Mouse (Mus musculus) neural tube, embryonic 15.5 days (tissue): ENCODE data around the gene Hapln2. TPM values are rescaled to one million over a fixed set of nuclear protein-coding genes. Genes with fewer than 3 reads are reported as not detected.

Source experiments
- ATAC-seq: fragments of 200-750 bp; cut with Nextera tagmentation; 2 replicates; pipeline ENCODE4 v1.8.0; 2017; ENCODE audit warnings: mild to moderate bottlenecking, moderate TSS enrichment, moderate library complexity; ENCODE audit not compliant: low FRiP score
- H3K27ac ChIP-seq: fragments of 300-500 bp; sonication (generic); replicated peaks from 2 replicates; pipeline ENCODE4 v1.5.1; 2015; ENCODE audit warnings: mild to moderate bottlenecking, inconsistent platforms
- H3K27me3 ChIP-seq: fragments of 300-500 bp; sonication (generic); replicated peaks from 2 replicates; pipeline ENCODE4 v1.6.1; 2015; ENCODE audit warnings: inconsistent platforms
- H3K36me3 ChIP-seq: fragments of 300-500 bp; sonication (generic); 2 replicates; pipeline ENCODE4 v1.6.1; 2015; ENCODE audit warnings: inconsistent platforms
- H3K4me1 ChIP-seq: fragments of 300-500 bp; sonication (generic); 2 replicates; pipeline ENCODE4 v1.6.1; 2015; ENCODE audit warnings: inconsistent platforms
- H3K4me2 ChIP-seq: fragments of 300-500 bp; sonication (generic); 2 replicates; pipeline ENCODE4 v1.6.1; 2015; ENCODE audit warnings: inconsistent platforms, mild to moderate bottlenecking, moderate library complexity
- H3K4me3 ChIP-seq: fragments of 300-500 bp; sonication (generic); replicated peaks from 2 replicates; pipeline ENCODE4 v1.5.1; 2015; ENCODE audit warnings: mild to moderate bottlenecking, inconsistent platforms
- H3K9ac ChIP-seq: fragments of 300-500 bp; sonication (generic); replicated peaks from 2 replicates; pipeline ENCODE4 v1.6.1; 2015; ENCODE audit warnings: mild to moderate bottlenecking, inconsistent platforms
- H3K9me3 ChIP-seq: fragments of 300-500 bp; sonication (generic); replicated peaks from 2 replicates; pipeline ENCODE4 v1.6.1; 2016; ENCODE audit warnings: inconsistent platforms
- WGBS: fragments of 180-500 bp; shearing (Covaris S2); methylation state at CpG from one replicate; pipeline ENCODE4 v1.1.7; 2015; ENCODE audit warnings: mixed read lengths; 5-methylcytosine and 5-hydroxymethylcytosine counted together
- polyA plus RNA-seq: library from polyadenylated mRNA; unstranded; fragments of >200 nt; fragmentation: Nextera tagmentation; extraction: Ambion mirVana; gene quantifications from 2 replicates; pipeline ENCODE4 v1.2.1, GENCODE M21; 2015

Hapln2 gene
- polyA plus RNA-seq, 1 experiment from 2014 or later, result 0.90 TPM

DNA sequence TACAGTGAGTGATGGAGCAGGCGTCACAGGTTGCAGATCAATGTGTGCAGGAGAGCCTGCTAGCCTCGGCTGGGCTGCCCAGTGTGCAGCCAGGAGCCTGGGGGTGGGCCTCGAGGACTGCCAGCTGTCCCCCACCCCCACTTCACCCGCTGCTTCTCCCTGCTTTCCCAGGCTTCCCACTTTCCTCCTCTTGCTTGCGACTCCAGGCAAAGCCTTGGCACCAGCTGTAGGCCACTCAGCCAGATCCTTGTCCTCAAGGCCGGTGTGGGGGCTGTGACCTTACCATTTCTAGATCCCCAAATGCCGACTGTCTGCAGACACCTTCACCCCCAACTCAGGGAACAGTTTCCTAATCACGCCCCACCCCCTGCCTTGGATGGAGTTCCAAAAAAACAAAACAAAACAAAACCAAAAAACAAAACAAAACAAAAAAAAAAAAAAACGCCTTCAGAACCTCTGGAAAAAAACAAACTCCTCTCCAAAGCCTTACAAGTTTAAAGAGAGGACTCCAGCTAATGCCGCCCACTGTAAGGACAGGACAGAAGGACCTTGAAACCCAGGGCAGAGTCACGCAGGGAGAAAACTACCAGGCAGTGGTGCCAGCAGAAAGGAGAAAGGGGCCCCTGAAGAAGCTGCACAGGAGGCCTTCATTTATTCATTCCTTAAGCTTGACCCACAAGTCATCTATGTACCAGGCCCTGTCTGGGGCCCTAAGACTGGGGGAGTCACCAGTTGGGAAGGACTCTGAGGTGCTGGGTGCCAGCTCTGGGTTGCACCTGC, 26.4 kb downstream of the Hapln2 start:
- Histone ChIP-seq H3K4me2 (peak overlapping the region; percentile 92), H3K27me3 (peaks cover 84% of the 10 kb centered on the region), H3K9ac (no peak overlapping the region), H3K27ac (peak overlapping the region; percentile 76), H3K36me3 (no peaks in the 10 kb centered on the region), H3K9me3 (no peaks in the 10 kb centered on the region; the same call in 1 of the 2 replicates), H3K4me1 (peaks cover 53% of the 10 kb centered on the region), H3K4me3 (peak overlapping the region; percentile 43)
- WGBS, result 17% methylated on average over 11 of the region's 11 CpGs
- no peak for ATAC-seq

DNA sequence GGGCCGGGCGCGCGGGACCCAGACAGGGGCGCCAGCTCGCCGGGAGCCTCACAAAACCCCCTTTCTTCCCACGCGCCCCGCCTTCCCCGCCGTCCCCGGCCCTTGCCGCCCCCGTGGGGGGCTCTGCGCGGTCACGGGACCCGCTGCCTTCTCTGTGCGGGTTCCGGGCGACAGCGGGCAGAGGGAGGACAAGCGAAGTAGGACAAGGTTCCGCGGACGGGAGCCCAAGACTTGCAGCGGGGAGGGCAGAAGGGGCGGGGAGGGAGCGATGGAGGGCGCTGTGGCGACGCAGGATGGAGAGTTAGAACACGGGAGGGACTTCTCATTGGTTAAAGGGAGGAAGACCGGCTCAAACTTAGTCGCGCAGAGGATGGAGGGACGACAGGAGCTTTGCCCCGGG, 27.2 kb downstream of the Hapln2 start, which contains the start of gene Bcan:
Gene Bcan (minus strand): TSS at position 50 of the 400 bp plus-strand sequence.
- peak; percentile 27; the same call in 1 of the 2 replicates for ATAC-seq
- Histone ChIP-seq H3K4me2 (peak within 1 kb of the TSS; percentile 92), H3K27ac (peak within 1 kb of the TSS; percentile 76), H3K4me3 (peak within 1 kb of the TSS; percentile 43), H3K27me3 (peaks cover 87% of the 10 kb centered on the region), H3K4me1 (peaks cover 56% of the 10 kb centered on the region), H3K9me3 (no peaks in the 10 kb centered on the region), H3K9ac (peak within 1 kb of the TSS; percentile 53), H3K36me3 (no peaks in the 10 kb centered on the region)
- WGBS, result 0% methylated on average over 37 of the region's 39 CpGs

GRCm38 (mm10) chr3:87999243-87999895, 28.0 kb downstream of the Hapln2 start:
- no peak for ATAC-seq
- peaks cover 95% of the 10 kb centered on the region for H3K27me3 ChIP-seq
- H3K27ac ChIP-seq, result peak overlapping the region; percentile 76
- H3K9ac ChIP-seq, result peak overlapping the region; percentile 53
- no peaks in the 10 kb centered on the region for H3K36me3 ChIP-seq
- no peaks in the 10 kb centered on the region for H3K9me3 ChIP-seq
- peaks cover 56% of the 10 kb centered on the region for H3K4me1 ChIP-seq
- under 1% methylated on average over 38 of the region's 38 CpGs for WGBS
- peak overlapping the region; percentile 92 for H3K4me2 ChIP-seq
- H3K4me3 ChIP-seq, result peak overlapping the region; percentile 43

DNA sequence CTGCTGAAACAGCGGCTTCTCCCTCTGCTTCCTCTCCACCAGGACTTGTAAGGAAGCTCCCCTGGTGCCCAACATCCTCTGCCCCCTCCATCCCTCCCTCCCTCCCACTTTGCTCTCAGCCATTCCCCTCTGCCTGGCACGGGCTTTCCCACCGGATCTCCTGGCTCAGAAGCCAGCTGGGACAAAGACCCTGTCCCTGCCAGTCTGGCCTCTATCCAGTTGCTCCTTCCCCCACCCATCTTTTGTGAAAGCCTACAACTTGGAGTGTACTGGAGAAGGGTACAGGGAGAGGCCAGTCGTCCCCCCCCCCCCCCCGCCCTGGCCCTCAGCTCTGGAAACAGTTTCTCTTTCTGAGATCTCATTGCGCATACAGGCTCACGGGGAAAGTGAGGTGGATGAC, 28.6 kb downstream of the Hapln2 start:
- H3K4me2 ChIP-seq, result peak overlapping the region; percentile 92

DNA sequence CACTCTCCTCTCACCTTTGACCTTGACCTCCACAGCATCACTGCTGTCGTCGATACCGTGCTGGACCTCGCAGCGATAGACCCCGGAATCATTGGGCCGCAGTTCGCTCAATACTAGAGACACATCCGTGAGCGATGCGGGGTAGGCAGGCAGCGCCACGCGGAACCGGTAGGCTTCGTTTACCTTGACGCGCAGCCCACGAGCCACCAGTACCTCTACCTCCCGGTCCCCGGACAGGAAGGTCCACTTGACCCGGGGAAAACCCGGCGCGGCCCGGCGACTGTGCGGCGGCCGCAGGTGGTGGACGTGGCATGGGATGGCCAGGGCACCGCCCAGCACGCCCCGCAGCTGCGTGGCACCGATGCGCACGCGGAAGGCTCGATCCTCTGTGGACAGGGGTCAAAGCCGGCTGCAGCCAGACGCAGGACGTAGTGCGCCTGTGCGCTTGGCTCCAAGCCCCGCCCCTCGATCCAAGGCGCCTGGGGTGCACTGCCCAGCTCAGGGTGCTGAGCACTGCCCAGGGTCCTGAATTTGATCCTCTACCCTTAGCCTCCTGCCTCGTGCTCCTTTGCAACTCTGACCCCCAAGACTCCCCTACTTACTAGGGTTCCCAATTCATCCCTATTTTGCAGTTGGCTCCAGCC, 30.3 kb downstream of the Hapln2 start:
- no peaks in the 10 kb centered on the region for H3K9me3 ChIP-seq
- H3K4me2 ChIP-seq, result peak overlapping the region; percentile 92
- no peak; the same call in 1 of the 2 replicates for ATAC-seq
- peak overlapping the region; percentile 54 for H3K9ac ChIP-seq
- H3K4me1 ChIP-seq, result peaks cover 49% of the 10 kb centered on the region
- H3K27me3 ChIP-seq, result peaks cover 97% of the 10 kb centered on the region
- H3K4me3 ChIP-seq, result peak overlapping the region; percentile 47
- no peaks in the 10 kb centered on the region for H3K36me3 ChIP-seq
- 1% methylated on average over 49 of the region's 49 CpGs for WGBS
- H3K27ac ChIP-seq, result no peak overlapping the region

More for the DNA sequence above, 28.6 kb downstream of the Hapln2 start:
- peak overlapping the region; percentile 53; the same call in 1 of the 2 replicates for H3K9ac ChIP-seq
- ATAC-seq, result peak; percentile 33; the same call in 1 of the 2 replicates
- no peaks in the 10 kb centered on the region for H3K36me3 ChIP-seq
- H3K27me3 ChIP-seq, result peaks cover 99% of the 10 kb centered on the region
- 2% methylated on average over 7 of the region's 7 CpGs for WGBS
- H3K4me3 ChIP-seq, result peak overlapping the region; percentile 43
- peak overlapping the region; percentile 76; the same call in 1 of the 2 replicates for H3K27ac ChIP-seq
- H3K4me1 ChIP-seq, result peaks cover 56% of the 10 kb centered on the region
- H3K9me3 ChIP-seq, result no peaks in the 10 kb centered on the region

DNA sequence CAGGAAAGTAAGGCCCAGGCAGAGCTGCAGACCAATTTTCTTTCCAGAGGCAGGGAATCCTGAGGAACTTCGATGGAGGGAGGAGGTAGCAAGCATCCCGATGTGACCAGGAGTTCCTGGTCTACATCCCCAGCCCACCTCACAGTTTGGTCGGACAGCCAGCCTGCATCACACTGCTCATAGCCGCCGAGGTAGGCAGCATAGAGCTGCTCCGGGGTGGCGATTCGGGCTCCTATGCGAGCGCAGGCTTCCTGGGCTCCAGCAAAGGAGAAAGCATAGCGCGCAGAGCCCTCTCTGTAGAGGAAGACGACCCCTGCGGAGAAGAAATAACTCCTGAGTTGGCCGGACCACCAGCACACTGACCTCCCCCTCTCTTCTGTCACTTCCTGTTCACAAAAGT, 31.0 kb downstream of the Hapln2 start:
- Histone ChIP-seq H3K9ac (0 out of 2 replicates have a peak overlapping the region, but pooled peaks have one; percentile 54), H3K4me2 (peak overlapping the region; percentile 92), H3K4me3 (peak overlapping the region; percentile 47), H3K36me3 (no peaks in the 10 kb centered on the region), H3K4me1 (peaks cover 42% of the 10 kb centered on the region), H3K27ac (no peak overlapping the region), H3K9me3 (no peaks in the 10 kb centered on the region), H3K27me3 (peaks cover 93% of the 10 kb centered on the region)
- WGBS, result 3% methylated on average over 15 of the region's 15 CpGs
- ATAC-seq, result no peak

DNA sequence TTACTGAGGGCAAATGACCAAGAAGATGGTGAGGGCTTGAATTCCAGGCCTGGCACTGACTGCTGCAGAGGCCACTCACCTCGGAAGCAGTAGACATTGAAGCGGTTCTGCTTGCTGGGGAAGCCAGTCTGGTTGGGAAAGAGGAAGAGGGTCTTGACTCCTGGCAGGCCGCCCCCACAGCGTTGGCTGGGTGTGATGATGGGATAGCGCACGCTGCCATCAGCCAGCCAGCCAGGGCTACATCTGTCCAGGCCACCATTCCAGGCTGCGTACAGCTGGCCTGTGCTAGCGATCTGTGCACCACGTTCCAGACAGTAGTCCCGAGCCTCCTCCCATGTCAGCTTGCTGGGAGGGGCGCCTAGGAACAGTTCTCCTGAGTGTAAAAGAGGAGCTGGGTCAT, 32.1 kb downstream of the Hapln2 start:
- no peak for ATAC-seq

DNA sequence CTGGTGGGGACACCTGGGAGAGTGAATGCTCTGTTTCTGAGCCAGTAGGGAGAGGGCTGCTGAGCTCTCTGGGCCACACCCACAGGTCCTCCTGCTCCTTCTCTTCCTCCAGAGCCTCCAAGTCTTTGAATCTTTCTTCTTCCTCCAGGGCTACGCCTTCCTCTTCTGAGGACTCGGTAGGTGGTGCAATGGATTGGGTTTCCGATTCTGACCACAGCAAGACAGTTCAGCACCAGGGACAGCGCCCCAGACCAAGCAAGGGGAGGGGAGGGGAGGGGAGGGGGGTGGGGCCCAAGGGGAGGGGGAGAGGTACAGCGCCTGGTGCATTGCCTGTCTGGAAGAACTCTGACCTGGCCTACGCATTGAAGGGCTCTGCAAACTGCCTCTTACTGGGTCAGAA, 33.9 kb downstream of the Hapln2 start:
- H3K4me2 ChIP-seq, result no peak overlapping the region
- H3K4me3 ChIP-seq, result no peak overlapping the region
- H3K4me1 ChIP-seq, result peaks cover 22% of the 10 kb centered on the region
- WGBS, result 12% methylated on average over 3 of the region's 6 CpGs
- H3K27me3 ChIP-seq, result peaks cover 71% of the 10 kb centered on the region
- H3K9me3 ChIP-seq, result no peaks in the 10 kb centered on the region
- no peak overlapping the region for H3K9ac ChIP-seq
- no peak for ATAC-seq
- no peak overlapping the region for H3K27ac ChIP-seq
- H3K36me3 ChIP-seq, result no peaks in the 10 kb centered on the region

More for the DNA sequence above, 32.1 kb downstream of the Hapln2 start:
- Histone ChIP-seq H3K27ac (no peak overlapping the region), H3K4me3 (no peak overlapping the region), H3K9ac (no peak overlapping the region), H3K4me1 (peaks cover 34% of the 10 kb centered on the region), H3K9me3 (no peaks in the 10 kb centered on the region), H3K4me2 (no peak overlapping the region), H3K36me3 (no peaks in the 10 kb centered on the region), H3K27me3 (peaks cover 88% of the 10 kb centered on the region)
- WGBS, result 24% methylated on average over 11 of the region's 11 CpGs

- Histone ChIP-seq H3K4me2 (no peak overlapping the region), H3K27ac (no peak overlapping the region), H3K36me3 (no peaks in the 10 kb centered on the region)
Observed at GRCm38 (mm10) chr3:87989935-87990334, 37.4 kb downstream of the Hapln2 start.

GRCm38 (mm10) chr3:87988068-87988467, 39.3 kb downstream of the Hapln2 start:
- H3K27ac ChIP-seq, result peak overlapping the region; percentile 67
- WGBS, result 4% methylated on average over 15 of the region's 15 CpGs
- H3K4me2 ChIP-seq, result peak overlapping the region; percentile 63
- peak; percentile 19 for ATAC-seq
- peak overlapping the region; percentile 31 for H3K4me3 ChIP-seq
- H3K4me1 ChIP-seq, result peaks cover 53% of the 10 kb centered on the region
- no peaks in the 10 kb centered on the region for H3K9me3 ChIP-seq
- H3K9ac ChIP-seq, result peak overlapping the region; percentile 48
- peaks cover 17% of the 10 kb centered on the region for H3K27me3 ChIP-seq
- no peaks in the 10 kb centered on the region for H3K36me3 ChIP-seq

More at GRCm38 (mm10) chr3:87989935-87990334, 37.4 kb downstream of the Hapln2 start:
- H3K4me1 ChIP-seq, result peaks cover 37% of the 10 kb centered on the region
- no peak overlapping the region for H3K9ac ChIP-seq
- peaks cover 36% of the 10 kb centered on the region for H3K27me3 ChIP-seq
- no peaks in the 10 kb centered on the region for H3K9me3 ChIP-seq
- ATAC-seq, result no peak
- H3K4me3 ChIP-seq, result no peak overlapping the region
- 45% methylated on average over 10 of the region's 10 CpGs for WGBS

- WGBS, result 2% methylated on average over 15 of the region's 15 CpGs
- peak overlapping the region; percentile 48 for H3K9ac ChIP-seq
Observed at GRCm38 (mm10) chr3:87987633-87988032, 39.8 kb downstream of the Hapln2 start.

More at GRCm38 (mm10) chr3:87987633-87988032, 39.8 kb downstream of the Hapln2 start:
- H3K4me2 ChIP-seq, result peak overlapping the region; percentile 63
- peak; percentile 80 for ATAC-seq
- H3K27ac ChIP-seq, result peak overlapping the region; percentile 67
- H3K4me3 ChIP-seq, result peak overlapping the region; percentile 31
- no peaks in the 10 kb centered on the region for H3K36me3 ChIP-seq
- H3K27me3 ChIP-seq, result peaks cover 13% of the 10 kb centered on the region
- H3K4me1 ChIP-seq, result peaks cover 57% of the 10 kb centered on the region
- no peaks in the 10 kb centered on the region for H3K9me3 ChIP-seq
